Mouse (Mus musculus) brain, adult 2 months (tissue): ENCODE results near the gene Mapk6.
A peak's percentile ranks its signal among the peaks of the same experiment; 100 is the strongest.

ENCODE experiments used
- DNase-seq: peaks from one replicate; pipeline ENCODE4 v3.0.0; 2011; ENCODE audit warnings: low read depth, low spot score

Gene Mapk6

GRCm38 (mm10) chr9:75424358-75425150 lies 14.7 kb upstream of the Mapk6 start:
- no peak for DNase-seq

GRCm38 (mm10) chr9:75423683-75424082 lies 13.9 kb upstream of the Mapk6 start:
- no peak for DNase-seq

GRCm38 (mm10) chr9:75422251-75422691 lies 12.5 kb upstream of the Mapk6 start:
- DNase-seq = peak; percentile 32

- no peak for DNase-seq
Measured at GRCm38 (mm10) chr9:75414204-75414603, 4.4 kb upstream of the Mapk6 start.

- DNase-seq = no peak
Measured at GRCm38 (mm10) chr9:75413206-75413605, 3.4 kb upstream of the Mapk6 start.

GRCm38 (mm10) chr9:75411584-75411983 lies 1.8 kb upstream of the Mapk6 start:
- no peak for DNase-seq

- no peak for DNase-seq
Measured at GRCm38 (mm10) chr9:75410868-75411487, 1.2 kb upstream of the Mapk6 start.

- DNase-seq = peak; percentile 79
Measured at GRCm38 (mm10) chr9:75409031-75409851, 564 bp downstream of the Mapk6 start.

GRCm38 (mm10) chr9:75408204-75408826 lies 1.5 kb downstream of the Mapk6 start:
- peak; percentile 48 for DNase-seq

- peak; percentile 81 for DNase-seq
Measured at GRCm38 (mm10) chr9:75407803-75408202, 2.0 kb downstream of the Mapk6 start.

- no peak for DNase-seq
Measured at GRCm38 (mm10) chr9:75406121-75406520, 3.7 kb downstream of the Mapk6 start.

GRCm38 (mm10) chr9:75403520-75403919 lies 6.3 kb downstream of the Mapk6 start:
- no peak for DNase-seq

- DNase-seq = peak; percentile 45
Measured at GRCm38 (mm10) chr9:75401593-75402504, 8.0 kb downstream of the Mapk6 start.

- DNase-seq = peak; percentile 36
Measured at GRCm38 (mm10) chr9:75400639-75401038, 9.2 kb downstream of the Mapk6 start.

- DNase-seq = no peak
Measured at GRCm38 (mm10) chr9:75399069-75399468, 10.7 kb downstream of the Mapk6 start.

GRCm38 (mm10) chr9:75395971-75396370 lies 13.8 kb downstream of the Mapk6 start:
- DNase-seq = no peak

- no peak for DNase-seq
Measured at GRCm38 (mm10) chr9:75393251-75393650, 16.6 kb downstream of the Mapk6 start.

- no peak for DNase-seq
Measured at GRCm38 (mm10) chr9:75385218-75385974, 24.4 kb downstream of the Mapk6 start.

- no peak for DNase-seq
Measured at GRCm38 (mm10) chr9:75384337-75384962, 25.4 kb downstream of the Mapk6 start.
